Mouse (Mus musculus) frontal cortex, postnatal 36 days (tissue): ENCODE measurements around the gene Baiap2.
A peak's percentile ranks its signal among the peaks of the same experiment; 100 is the strongest.

Experiments used
- DNase-seq, 2 experiments: peaks; one replicate each; pipeline ENCODE4 v3.0.0; 2022; ENCODE audit warnings: low spot score in 2 of 2

Gene Baiap2

GRCm38 (mm10) chr11:119978701-119979100 is 36.1 kb downstream of the Baiap2 start:
- no peak for DNase-seq

- no peak for DNase-seq
Observed at GRCm38 (mm10) chr11:119979596-119980385, 37.2 kb downstream of the Baiap2 start.

- no peak for DNase-seq
Observed at GRCm38 (mm10) chr11:119981769-119982168, 39.2 kb downstream of the Baiap2 start.

GRCm38 (mm10) chr11:119982236-119982635 is 39.7 kb downstream of the Baiap2 start:
- DNase-seq, result no peak

- no peak for DNase-seq
Observed at GRCm38 (mm10) chr11:119983151-119983550, 40.6 kb downstream of the Baiap2 start.

GRCm38 (mm10) chr11:119986751-119987425 is 44.3 kb downstream of the Baiap2 start:
- DNase-seq, result no peak

GRCm38 (mm10) chr11:119987876-119988275 is 45.3 kb downstream of the Baiap2 start:
- no peak for DNase-seq

- no peak for DNase-seq
Observed at GRCm38 (mm10) chr11:119988391-119988790, 45.8 kb downstream of the Baiap2 start.

GRCm38 (mm10) chr11:119989115-119989564 is 46.6 kb downstream of the Baiap2 start:
- DNase-seq, result peak; percentile 61 to 74

- peak in 1 of 2 experiments; percentile 72 for DNase-seq
Observed at GRCm38 (mm10) chr11:119990658-119991337, 48.2 kb downstream of the Baiap2 start.

GRCm38 (mm10) chr11:119991338-119991678 is 48.7 kb downstream of the Baiap2 start:
- DNase-seq, result peak; percentile 95 to 98

- DNase-seq, result no peak
Observed at GRCm38 (mm10) chr11:119997351-119997750, 54.8 kb downstream of the Baiap2 start.

- DNase-seq, result no peak
Observed at GRCm38 (mm10) chr11:120002041-120002440, 59.5 kb downstream of the Baiap2 start.

- DNase-seq, result no peak
Observed at GRCm38 (mm10) chr11:120002634-120003220, 60.2 kb downstream of the Baiap2 start.

- DNase-seq, result no peak
Observed at GRCm38 (mm10) chr11:120005434-120006317, 63.1 kb downstream of the Baiap2 start.

- DNase-seq, result no peak
Observed at GRCm38 (mm10) chr11:120007496-120008080, 65.0 kb downstream of the Baiap2 start.

GRCm38 (mm10) chr11:120008501-120008900 is 65.9 kb downstream of the Baiap2 start:
- no peak for DNase-seq

GRCm38 (mm10) chr11:120008956-120009355 is 66.4 kb downstream of the Baiap2 start:
- DNase-seq, result no peak

GRCm38 (mm10) chr11:120009937-120010336 is 67.4 kb downstream of the Baiap2 start:
- DNase-seq, result no peak

- DNase-seq, result no peak
Observed at GRCm38 (mm10) chr11:120011114-120011760, 68.7 kb downstream of the Baiap2 start.
